Mouse (Mus musculus) neural tube, embryonic 12.5 days (tissue): ENCODE data around the gene Ndufa13. TPM values are rescaled to one million over a fixed set of nuclear protein-coding genes. Genes with fewer than 3 reads are reported as not detected.
A peak's percentile ranks its signal among the peaks of the same experiment; 100 is the strongest.

Experiments
- ATAC-seq: fragments of 200-750 bp; cut with Nextera tagmentation; 2 replicates; pipeline ENCODE4 v1.8.0; 2017; ENCODE audit warnings: low read depth, mild to moderate bottlenecking, moderate TSS enrichment, moderate library complexity; ENCODE audit not compliant: low FRiP score
- H3K27ac ChIP-seq: fragments of 300-500 bp; sonication (generic); 2 replicates; pipeline ENCODE4 v1.5.1; 2016
- H3K27me3 ChIP-seq: fragments of 300-500 bp; sonication (generic); replicated peaks from 2 replicates; pipeline ENCODE4 v1.6.1; 2016; ENCODE audit warnings: mild to moderate bottlenecking
- H3K36me3 ChIP-seq: fragments of 300-500 bp; sonication (generic); 2 replicates; pipeline ENCODE4 v1.6.1; 2016; ENCODE audit warnings: mild to moderate bottlenecking
- H3K4me1 ChIP-seq: fragments of 300-500 bp; sonication (generic); 2 replicates; pipeline ENCODE4 v1.6.1; 2016
- H3K4me2 ChIP-seq: fragments of 300-500 bp; sonication (generic); replicated peaks from 2 replicates; pipeline ENCODE4 v1.6.1; 2016; ENCODE audit warnings: mild to moderate bottlenecking
- H3K4me3 ChIP-seq: fragments of 300-500 bp; sonication (generic); 2 replicates; pipeline ENCODE4 v1.5.1; 2016
- H3K9ac ChIP-seq: fragments of 300-500 bp; sonication (generic); 2 replicates; pipeline ENCODE4 v1.6.1; 2016; ENCODE audit warnings: mild to moderate bottlenecking
- H3K9me3 ChIP-seq: fragments of 300-500 bp; sonication (generic); 2 replicates; pipeline ENCODE4 v1.6.1; 2016; ENCODE audit warnings: mild to moderate bottlenecking
- WGBS: fragments of 180-500 bp; shearing (Covaris S2); methylation state at CpG from one replicate; pipeline ENCODE4 v1.1.7; 2016; 5-methylcytosine and 5-hydroxymethylcytosine counted together
- polyA plus RNA-seq: library from polyadenylated mRNA; unstranded; fragments of >200 nt; fragmentation: Nextera tagmentation; extraction: Ambion mirVana; gene quantifications from 2 replicates; pipeline ENCODE4 v1.2.1, GENCODE M21; 2016

Ndufa13 gene
- polyA plus RNA-seq, 1 experiment from 2014 or later = 162 TPM

DNA sequence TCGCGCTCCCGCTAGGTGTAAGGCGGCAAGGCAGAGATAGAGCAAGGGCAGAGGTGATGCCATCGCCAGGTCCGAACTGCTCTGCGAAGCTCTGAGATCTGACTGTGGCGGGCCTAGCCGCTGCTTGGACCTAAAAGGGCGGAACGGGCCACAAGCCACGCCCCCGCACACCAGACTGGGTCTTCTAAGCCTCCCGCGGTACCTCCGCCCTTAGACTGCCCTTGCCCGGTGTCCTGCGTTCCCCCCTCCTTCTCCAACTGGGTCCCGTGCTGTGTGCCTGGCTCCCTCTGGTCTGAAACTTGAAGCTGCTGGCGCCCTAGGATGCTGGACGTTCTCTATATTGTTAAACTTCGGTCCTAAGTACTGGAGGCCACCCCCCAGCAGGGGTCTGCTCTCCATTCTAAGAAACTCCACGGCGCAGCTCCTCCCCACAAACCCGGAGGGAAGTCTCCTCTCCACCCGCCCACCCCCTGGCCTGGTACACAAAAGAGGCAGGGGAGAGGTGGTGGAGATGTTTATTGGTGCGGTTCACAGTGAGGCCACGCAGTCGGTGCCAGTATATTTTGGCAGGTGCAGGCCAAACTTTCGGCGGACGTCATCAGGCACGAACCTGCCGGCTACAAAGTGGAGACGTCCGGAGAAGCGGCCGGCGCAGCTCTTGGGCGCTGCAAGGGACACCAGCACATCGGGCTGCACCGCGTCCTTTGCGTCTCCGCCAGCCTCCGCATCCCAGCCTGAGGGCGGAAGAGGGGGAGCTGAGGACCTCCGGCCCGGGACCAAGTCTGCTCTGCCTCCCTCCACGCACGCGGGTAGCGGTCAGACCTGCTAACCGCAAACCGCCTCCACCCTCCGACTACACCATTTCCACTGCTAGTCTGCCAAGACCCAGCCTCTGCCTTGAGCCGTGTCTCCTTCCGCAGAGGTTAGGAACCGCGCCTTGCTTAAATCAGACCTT, 14.8 kb downstream of the Ndufa13 start, which contains the start of gene Cilp2:
Gene Cilp2, minus strand, starts transcription at position 399 of the 955 bp plus-strand sequence.
- peak within 1 kb of the TSS; percentile 22; the same call in 1 of the 2 replicates for H3K4me3 ChIP-seq
- H3K4me1 ChIP-seq = peaks cover 30% of the 10 kb centered on the region
- 2% methylated on average over 60 of the region's 60 CpGs for whole genome bisulfite sequencing
- no peak within 1 kb of the TSS for H3K9ac ChIP-seq
- no peaks in the 10 kb centered on the region for H3K9me3 ChIP-seq
- peaks cover 83% of the 10 kb centered on the region for H3K27me3 ChIP-seq
- no peak within 1 kb of the TSS for H3K27ac ChIP-seq
- peak within 1 kb of the TSS; percentile 50 for H3K4me2 ChIP-seq
- ATAC-seq = peak; percentile 8; the same call in 1 of the 2 replicates
- 0 out of 2 replicates have a peak, but pooled peaks cover 3% of the 10 kb centered on the region for H3K36me3 ChIP-seq

DNA sequence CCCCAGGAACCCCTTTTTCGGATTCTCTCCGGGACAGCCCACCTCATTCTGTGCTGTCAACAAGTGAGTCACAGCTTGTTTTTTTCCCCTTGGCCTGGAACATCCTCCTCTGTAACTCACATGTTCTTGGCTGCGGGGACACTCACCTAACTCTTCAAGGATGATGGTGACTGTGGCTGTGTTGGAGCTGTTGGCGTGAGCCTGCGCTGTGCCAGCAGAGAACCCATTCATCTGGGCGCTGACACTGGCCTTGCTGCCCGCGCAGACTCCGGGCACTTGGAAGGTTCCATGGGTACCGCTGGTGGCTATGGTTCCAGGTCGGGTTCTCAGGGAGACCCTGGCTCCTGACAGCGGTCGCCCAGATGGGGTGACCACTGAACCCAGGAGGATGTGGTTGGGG, 18.2 kb downstream of the Ndufa13 start:
- H3K4me1 ChIP-seq = peaks cover 40% of the 10 kb centered on the region
- no peak overlapping the region for H3K4me2 ChIP-seq
- H3K9me3 ChIP-seq = no peaks in the 10 kb centered on the region
- no peak for ATAC-seq
- H3K27me3 ChIP-seq = peaks cover 100% of the 10 kb centered on the region
- no peak overlapping the region for H3K9ac ChIP-seq
- H3K36me3 ChIP-seq = no peaks in the 10 kb centered on the region
- no peak overlapping the region for H3K4me3 ChIP-seq
- WGBS = 53% methylated on average over 13 of the region's 13 CpGs
- no peak overlapping the region for H3K27ac ChIP-seq

DNA sequence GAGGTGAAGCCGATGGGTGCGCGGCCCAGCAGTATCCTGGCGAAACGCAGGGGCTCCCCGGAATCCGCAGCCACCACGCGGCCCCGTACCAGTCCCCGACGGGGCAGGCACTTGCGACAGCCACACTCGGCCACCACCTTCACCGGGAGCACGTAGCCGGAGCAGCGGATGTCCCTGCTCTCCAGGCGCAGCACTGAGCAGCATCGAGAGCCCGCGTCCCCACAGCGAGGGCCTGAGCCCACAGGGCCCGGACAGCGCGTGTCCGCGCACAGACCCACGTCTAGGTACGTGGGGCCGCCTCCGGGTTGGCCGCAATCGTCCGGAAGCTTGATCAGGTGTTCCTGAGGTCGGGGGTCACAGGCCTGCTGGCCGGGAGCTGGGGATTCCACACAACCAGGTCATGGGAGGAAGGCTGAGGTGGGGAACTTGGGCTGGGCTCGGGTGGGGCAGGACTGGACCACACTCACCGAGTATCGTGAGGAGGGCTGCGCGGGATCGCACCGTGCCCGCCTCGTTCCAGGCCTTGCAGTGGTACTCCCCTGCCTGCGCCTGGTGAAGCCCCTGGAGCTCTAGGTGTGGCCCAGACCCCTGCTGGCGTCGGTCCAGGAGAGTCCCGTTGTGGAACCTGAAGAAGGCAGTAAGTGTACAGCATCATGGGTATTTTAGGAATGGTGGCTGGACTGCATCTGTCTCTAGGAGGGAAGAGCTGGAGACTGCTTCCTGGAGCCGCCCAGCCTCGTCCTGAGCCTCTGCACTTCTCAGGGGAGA, 19.3 kb downstream of the Ndufa13 start:
- H3K4me1 ChIP-seq = peaks cover 28% of the 10 kb centered on the region
- 0 out of 2 replicates have a peak overlapping the region, but pooled peaks have one; percentile 17 for H3K9ac ChIP-seq
- peak overlapping the region; percentile 56; the same call in 1 of the 2 replicates for H3K4me2 ChIP-seq
- 12% methylated on average over 52 of the region's 52 CpGs for WGBS
- peak overlapping the region; percentile 34 for H3K4me3 ChIP-seq
- H3K27ac ChIP-seq = no peak overlapping the region
- peaks cover 95% of the 10 kb centered on the region for H3K27me3 ChIP-seq
- H3K36me3 ChIP-seq = no peaks in the 10 kb centered on the region
- no peak for ATAC-seq
- no peaks in the 10 kb centered on the region for H3K9me3 ChIP-seq

DNA sequence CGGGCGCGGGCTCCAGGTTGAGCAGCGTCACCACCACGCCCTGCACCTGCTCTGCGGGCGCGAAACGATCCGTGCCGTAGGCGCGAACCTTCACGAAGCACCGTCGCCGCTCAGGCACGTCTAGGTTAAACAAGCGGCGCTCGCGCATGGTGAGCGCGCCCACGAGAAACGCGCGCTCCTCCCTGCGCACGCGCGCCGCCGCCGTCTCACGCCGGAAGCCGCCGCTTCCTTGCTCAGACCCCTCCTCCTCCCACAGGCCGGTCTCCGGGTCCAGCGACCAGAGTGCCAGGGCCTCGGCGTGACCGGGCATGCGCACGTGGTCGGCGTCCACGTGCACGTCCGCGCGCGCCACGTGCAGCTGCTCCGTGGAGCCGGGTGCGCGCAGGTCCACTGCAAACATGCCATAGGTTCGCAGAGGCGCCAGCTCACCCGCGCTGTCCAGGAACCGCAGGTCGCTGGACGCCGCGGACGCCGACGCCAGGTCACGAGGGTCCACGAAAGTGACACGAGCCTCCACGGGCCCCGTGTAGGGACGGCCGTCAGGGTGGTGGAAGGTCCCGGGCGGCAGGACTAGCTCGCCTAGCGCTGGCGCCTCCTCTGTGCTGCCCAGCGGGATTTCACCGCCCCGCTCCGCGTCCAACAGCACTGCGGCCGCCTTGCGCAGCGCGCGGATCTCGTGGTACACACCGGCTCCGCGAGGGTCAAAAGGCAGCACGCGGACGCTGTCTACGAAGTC, 20.2 kb downstream of the Ndufa13 start:
- peak overlapping the region; percentile 40 for H3K9ac ChIP-seq
- 5% methylated on average over 103 of the region's 103 CpGs for WGBS
- H3K4me1 ChIP-seq = peaks cover 20% of the 10 kb centered on the region
- H3K27ac ChIP-seq = no peak overlapping the region
- peak; percentile 55 for ATAC-seq
- H3K4me3 ChIP-seq = peak overlapping the region; percentile 34
- peak overlapping the region; percentile 56 for H3K4me2 ChIP-seq
- no peaks in the 10 kb centered on the region for H3K9me3 ChIP-seq
- no peaks in the 10 kb centered on the region for H3K36me3 ChIP-seq
- peaks cover 87% of the 10 kb centered on the region for H3K27me3 ChIP-seq

DNA sequence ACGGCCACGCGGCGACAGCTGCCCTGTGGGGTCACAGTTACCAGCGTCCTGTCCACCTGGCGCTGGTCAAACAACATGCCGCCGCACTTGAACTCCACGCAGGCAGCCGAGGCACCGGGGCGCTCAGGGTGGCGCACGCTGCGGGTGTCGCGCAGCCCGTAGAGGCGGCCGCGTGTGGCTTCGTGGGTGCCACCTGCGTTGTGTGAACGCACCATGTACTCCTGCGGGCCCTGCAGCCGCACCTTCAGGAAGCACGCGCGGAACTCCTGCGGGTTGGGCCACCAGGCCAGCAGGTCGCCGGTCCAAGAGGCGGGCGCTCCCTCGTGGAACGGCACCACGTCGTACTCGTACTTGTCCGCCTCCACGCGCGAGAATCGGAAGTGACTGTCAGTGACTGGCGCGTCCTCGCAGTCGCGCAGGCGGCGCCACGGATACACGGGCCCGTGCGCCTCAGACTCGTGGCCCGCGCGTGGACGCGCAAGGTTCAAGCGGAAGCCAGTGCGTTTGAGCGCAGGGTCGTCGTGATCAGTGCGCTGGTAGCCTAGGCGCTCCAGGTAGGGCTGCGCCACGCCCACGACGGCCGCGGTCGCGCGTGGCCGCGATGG, 21.0 kb downstream of the Ndufa13 start:
- H3K27me3 ChIP-seq = peaks cover 79% of the 10 kb centered on the region
- peak overlapping the region; percentile 34 for H3K4me3 ChIP-seq
- H3K4me2 ChIP-seq = peak overlapping the region; percentile 56
- peak overlapping the region; percentile 40 for H3K9ac ChIP-seq
- H3K36me3 ChIP-seq = no peaks in the 10 kb centered on the region
- no peaks in the 10 kb centered on the region for H3K9me3 ChIP-seq
- no peak for ATAC-seq
- H3K4me1 ChIP-seq = peaks cover 16% of the 10 kb centered on the region
- no peak overlapping the region for H3K27ac ChIP-seq
- 21% methylated on average over 79 of the region's 79 CpGs for WGBS

DNA sequence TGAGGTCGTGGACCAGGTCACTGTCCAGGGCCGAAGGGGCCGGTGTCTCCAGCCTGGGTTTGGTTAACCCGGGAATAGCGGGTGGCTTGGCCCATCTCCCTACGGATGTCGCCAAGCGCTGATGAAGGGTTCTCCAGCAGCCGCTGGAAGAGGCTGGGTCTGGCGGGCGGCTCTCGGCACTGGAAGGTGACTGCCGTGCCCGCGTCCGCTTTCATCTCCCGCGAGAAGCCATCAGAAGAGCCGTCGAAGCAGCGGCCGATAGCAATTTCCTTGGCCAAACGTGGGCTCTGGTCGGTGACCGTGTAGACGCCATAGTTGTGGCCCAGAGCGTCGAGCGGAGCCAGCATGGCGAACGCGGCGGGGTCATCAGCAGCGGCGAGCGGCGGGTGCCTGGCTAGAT, 21.5 kb downstream of the Ndufa13 start:
- no peak for ATAC-seq
- Histone ChIP-seq H3K4me3 (peak overlapping the region; percentile 34), H3K27ac (no peak overlapping the region), H3K9me3 (no peaks in the 10 kb centered on the region), H3K27me3 (peaks cover 74% of the 10 kb centered on the region), H3K9ac (no peak overlapping the region), H3K4me1 (peaks cover 16% of the 10 kb centered on the region), H3K36me3 (no peaks in the 10 kb centered on the region), H3K4me2 (peak overlapping the region; percentile 56)
- 16% methylated on average over 37 of the region's 37 CpGs for WGBS

DNA sequence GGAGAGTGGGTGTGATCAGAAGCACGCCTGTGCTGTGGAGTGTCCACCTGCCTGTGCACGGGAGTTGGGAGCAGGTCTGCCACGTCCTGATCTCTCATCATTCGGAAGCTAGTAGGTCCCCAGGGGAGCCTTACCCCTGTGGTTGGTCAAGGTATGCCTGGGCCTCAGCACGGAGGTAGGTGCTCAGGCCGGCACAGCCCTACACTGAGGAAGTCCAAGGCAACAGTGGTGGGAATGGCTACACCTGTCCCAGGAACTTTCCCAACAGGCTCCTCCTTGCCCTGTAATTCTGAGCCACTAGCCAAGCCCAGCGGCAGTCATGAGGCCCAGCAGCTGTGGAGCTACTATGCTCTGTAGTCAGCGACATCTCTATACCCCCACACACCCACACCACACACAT, 22.7 kb downstream of the Ndufa13 start:
- no peak overlapping the region for H3K9ac ChIP-seq
- H3K4me3 ChIP-seq = no peak overlapping the region
- peaks cover 64% of the 10 kb centered on the region for H3K27me3 ChIP-seq
- H3K4me1 ChIP-seq = peaks cover 16% of the 10 kb centered on the region
- H3K27ac ChIP-seq = no peak overlapping the region
- WGBS = 63% methylated on average over 8 of the region's 8 CpGs
- no peak overlapping the region for H3K4me2 ChIP-seq
- no peak for ATAC-seq
- H3K9me3 ChIP-seq = no peaks in the 10 kb centered on the region
- no peaks in the 10 kb centered on the region for H3K36me3 ChIP-seq

DNA sequence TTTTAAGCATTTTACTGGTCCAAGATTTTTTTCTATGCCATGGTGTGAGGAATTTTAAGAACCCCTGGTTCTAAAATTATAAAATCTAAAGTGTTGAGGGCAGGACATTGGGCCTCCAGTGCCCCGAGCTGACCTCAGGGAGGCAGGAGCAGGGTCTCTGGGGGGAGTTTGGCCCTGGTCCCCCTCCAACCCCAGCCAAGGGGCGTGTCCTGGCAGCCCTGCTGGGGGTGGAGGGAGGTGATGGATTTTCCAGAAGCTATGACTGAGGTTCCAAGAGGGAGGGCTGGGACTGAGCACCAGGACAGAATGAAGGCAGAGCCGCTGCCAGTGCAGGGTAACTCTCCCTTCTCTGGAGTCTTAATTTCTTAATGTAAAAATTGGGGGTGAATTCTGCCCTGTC, 24.4 kb downstream of the Ndufa13 start:
- Histone ChIP-seq H3K4me2 (no peak overlapping the region), H3K9ac (no peak overlapping the region), H3K27ac (no peak overlapping the region), H3K9me3 (no peaks in the 10 kb centered on the region), H3K36me3 (no peaks in the 10 kb centered on the region), H3K27me3 (peaks cover 49% of the 10 kb centered on the region), H3K4me3 (no peak overlapping the region), H3K4me1 (peaks cover 16% of the 10 kb centered on the region)
- no peak for ATAC-seq
- 61% methylated on average over 3 of the region's 3 CpGs for WGBS

DNA sequence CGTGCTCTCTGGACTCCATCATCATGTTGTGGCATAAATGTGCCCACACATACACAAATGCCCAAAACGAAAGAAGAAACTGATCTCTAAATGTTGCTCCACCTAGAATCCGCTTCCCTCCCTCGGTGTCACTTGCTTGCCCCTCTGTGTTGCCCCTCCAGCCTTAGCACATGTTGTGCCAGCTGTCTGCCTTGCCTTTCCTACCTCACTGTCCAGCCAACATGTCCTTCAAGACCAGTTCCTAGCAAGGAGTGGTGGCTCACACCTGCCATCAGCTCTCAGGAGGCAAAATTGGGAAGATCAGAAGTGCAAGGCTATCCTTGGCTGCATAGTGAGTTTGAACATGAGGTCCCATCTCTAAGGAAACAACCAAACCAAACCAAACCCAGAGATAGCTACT, 25.0 kb downstream of the Ndufa13 start:
- Histone ChIP-seq H3K9me3 (no peaks in the 10 kb centered on the region), H3K4me2 (no peak overlapping the region), H3K27ac (no peak overlapping the region), H3K4me3 (no peak overlapping the region), H3K4me1 (peaks cover 12% of the 10 kb centered on the region), H3K27me3 (peaks cover 43% of the 10 kb centered on the region), H3K9ac (no peak overlapping the region), H3K36me3 (peaks cover 4% of the 10 kb centered on the region)
- no peak for ATAC-seq
- WGBS = 84% methylated on average over 4 of the region's 4 CpGs

DNA sequence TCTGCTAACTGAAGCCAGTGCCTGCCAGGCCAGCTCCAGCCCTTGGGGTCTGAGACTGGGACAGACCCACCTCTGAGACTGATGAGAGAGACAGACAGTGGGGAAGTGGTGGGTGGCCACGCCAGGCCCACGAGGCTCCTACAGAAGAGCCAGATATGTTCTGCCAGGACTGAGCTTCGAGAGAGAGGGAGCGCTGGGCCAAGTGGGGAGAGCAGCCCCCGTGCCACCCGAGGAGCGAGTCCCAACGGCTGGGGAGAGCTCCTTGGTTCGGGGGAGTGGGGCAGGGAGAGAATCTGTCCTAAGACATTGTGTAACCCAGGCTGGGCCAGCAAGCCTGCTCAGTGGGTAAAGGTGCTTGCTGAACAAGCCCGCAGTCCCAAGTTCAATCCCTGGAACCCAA, 25.4 kb downstream of the Ndufa13 start:
- peaks cover 7% of the 10 kb centered on the region for H3K36me3 ChIP-seq
- H3K4me3 ChIP-seq = no peak overlapping the region
- H3K27ac ChIP-seq = no peak overlapping the region
- H3K27me3 ChIP-seq = peaks cover 38% of the 10 kb centered on the region
- H3K4me2 ChIP-seq = no peak overlapping the region
- H3K9me3 ChIP-seq = no peaks in the 10 kb centered on the region
- WGBS = 81% methylated on average over 10 of the region's 10 CpGs
- ATAC-seq = no peak
- peaks cover 8% of the 10 kb centered on the region; the same call in 1 of the 2 replicates for H3K4me1 ChIP-seq
- 0 out of 2 replicates have a peak overlapping the region, but pooled peaks have one; percentile 5 for H3K9ac ChIP-seq

DNA sequence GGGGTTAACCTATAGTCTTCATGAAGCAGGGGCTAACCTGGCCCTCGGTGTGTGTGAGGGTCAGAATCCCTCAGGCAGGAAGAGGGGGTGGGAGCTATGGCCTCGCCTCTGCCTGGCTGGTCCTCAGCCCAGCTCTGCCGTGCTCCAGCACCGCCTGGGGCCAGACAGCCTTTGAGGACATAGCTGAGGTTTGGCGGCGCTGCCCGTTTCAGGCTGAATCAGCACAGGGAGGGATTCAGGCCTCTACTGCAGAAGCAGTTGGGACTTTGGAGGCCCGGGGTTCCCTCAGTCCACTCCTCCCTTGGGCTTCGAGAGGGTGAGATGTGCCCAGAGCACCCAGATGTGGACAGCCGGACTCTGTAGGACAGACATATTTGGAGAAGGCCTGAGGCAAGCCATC, 26.3 kb downstream of the Ndufa13 start:
- H3K4me3 ChIP-seq = no peak overlapping the region
- H3K9me3 ChIP-seq = no peaks in the 10 kb centered on the region
- H3K27me3 ChIP-seq = peaks cover 30% of the 10 kb centered on the region
- WGBS = 54% methylated on average over 10 of the region's 10 CpGs
- no peak for ATAC-seq
- 0 out of 2 replicates have a peak, but pooled peaks cover under 1% of the 10 kb centered on the region for H3K4me1 ChIP-seq
- H3K4me2 ChIP-seq = no peak overlapping the region
- H3K27ac ChIP-seq = no peak overlapping the region
- no peak overlapping the region for H3K9ac ChIP-seq
- peaks cover 15% of the 10 kb centered on the region for H3K36me3 ChIP-seq
